ENCODE assay signal across 9 mouse cellular contexts in genomic region chr17:32702826-32703225, GRCm38 (mm10). TPM values are rescaled to one million over a fixed set of nuclear protein-coding genes. Genes with fewer than 3 reads are reported as not detected.
A peak's percentile ranks its signal among the peaks of the same experiment; 100 is the strongest.
DNase-seq lines count a peak whose midpoint lies in the region; ATAC-seq and TF ChIP-seq lines count a peak whose summit lies in the region.
"Had no signal": no experiment of that assay in that cellular context is flagged by ENCODE, and none has a peak within 500 bp of the region (broad histone marks: within the 10 kb centered on the region; RNA-seq: fewer than 3 reads in every experiment).

No protein-coding gene starts in this region.

- H3K27me3 ChIP-seq in liver, embryonic 12.5 days (replicated peaks) = no peaks in the 10 kb centered on the region
- H3K27me3 ChIP-seq in intestine, postnatal 0 days (replicated peaks; ENCODE audit: control insufficient read depth, insufficient read depth, low read length) = no peaks in the 10 kb centered on the region
- no peaks in the 10 kb centered on the region for H3K27me3 ChIP-seq in lung, embryonic 16.5 days (ENCODE audit: control insufficient read depth, insufficient read depth, low read depth, low read length)

- no peaks in the 10 kb centered on the region for H3K9me3 ChIP-seq in liver, embryonic 12.5 days (replicated peaks)
- H3K9me3 ChIP-seq in intestine, postnatal 0 days (ENCODE audit: control insufficient read depth) = 0 out of 2 replicates have a peak, but pooled peaks cover 4% of the 10 kb centered on the region
- H3K9me3 ChIP-seq in lung, embryonic 16.5 days (ENCODE audit: control insufficient read depth, low read length) = peaks cover 11% of the 10 kb centered on the region; the same call in 1 of the 2 replicates

- ATAC-seq in liver, embryonic 12.5 days = no peak
- ATAC-seq in intestine, postnatal 0 days = peak; percentile 95
- 0 out of 2 replicates have a peak, but pooled peaks have one; percentile 31 for ATAC-seq in lung, embryonic 16.5 days (ENCODE audit: low read depth)

- peak; percentile 21 for DNase-seq in adrenal gland, postnatal 14 days
- no peak for DNase-seq in adrenal gland, adult (ENCODE audit: inconsistent age in 2 of 2, low spot score in 1 of 2)
- peak; percentile 11 for DNase-seq in liver
- DNase-seq in testis, postnatal 14 days (ENCODE audit: low spot score) = peak; percentile 44
- no peak for DNase-seq in frontal cortex, postnatal 10 days (ENCODE audit: low spot score in 2 of 2)

- WGBS in liver, embryonic 12.5 days (ENCODE audit: insufficient replicate concordance) = 29% methylated on average over 22 of the region's 22 CpGs
- 24% methylated on average over 22 of the region's 22 CpGs for WGBS in intestine, postnatal 0 days
- WGBS in lung, embryonic 16.5 days = 41% methylated on average over 22 of the region's 22 CpGs

- no peaks in the 10 kb centered on the region for H3K4me1 ChIP-seq in liver, embryonic 12.5 days
- H3K4me1 ChIP-seq in intestine, postnatal 0 days (replicated peaks; ENCODE audit: control insufficient read depth, insufficient read depth, low read length) = no peaks in the 10 kb centered on the region
- no peaks in the 10 kb centered on the region for H3K4me1 ChIP-seq in lung, embryonic 16.5 days (replicated peaks; ENCODE audit: control insufficient read depth, insufficient read depth, low read length)

- no peak overlapping the region for H3K27ac ChIP-seq in liver, embryonic 12.5 days
- no peak overlapping the region for H3K27ac ChIP-seq in intestine, postnatal 0 days (ENCODE audit: low read depth, low read length)
- H3K27ac ChIP-seq in lung, embryonic 16.5 days (ENCODE audit: low read length) = no peak overlapping the region

- H3K36me3 ChIP-seq in liver, embryonic 12.5 days = peaks cover 7% of the 10 kb centered on the region; the same call in 1 of the 2 replicates
- H3K36me3 ChIP-seq in intestine, postnatal 0 days (ENCODE audit: control insufficient read depth, insufficient read depth) = no peaks in the 10 kb centered on the region
- no peaks in the 10 kb centered on the region for H3K36me3 ChIP-seq in lung, embryonic 16.5 days (ENCODE audit: control insufficient read depth, insufficient read depth, low read length)

- peak; percentile 72 for TF ChIP-seq CTCF in intestine, postnatal 0 days (IDR thresholded peaks at IDR 0.05; ENCODE audit: low read depth)

- H3K4me2 ChIP-seq in liver, embryonic 12.5 days = no peak overlapping the region
- H3K4me2 ChIP-seq in intestine, postnatal 0 days (replicated peaks; ENCODE audit: low read depth) = peak overlapping the region; percentile 56
- peak overlapping the region; percentile 34 for H3K4me2 ChIP-seq in lung, embryonic 16.5 days (ENCODE audit: low read depth, low read length)

- no peak overlapping the region for H3K9ac ChIP-seq in liver, embryonic 12.5 days
- H3K9ac ChIP-seq in intestine, postnatal 0 days (ENCODE audit: low read depth, low read length) = no peak overlapping the region
- no peak overlapping the region for H3K9ac ChIP-seq in lung, embryonic 16.5 days (ENCODE audit: low read length)

- no peak overlapping the region for H3K4me3 ChIP-seq in liver, embryonic 12.5 days
- H3K4me3 ChIP-seq in intestine, postnatal 0 days (ENCODE audit: low read depth, low read length) = 0 out of 2 replicates have a peak overlapping the region, but pooled peaks have one; percentile 2
- peak overlapping the region; percentile 18; the same call in 1 of the 2 replicates for H3K4me3 ChIP-seq in lung, embryonic 16.5 days (ENCODE audit: low read length)

RNA-seq across cellular contexts. Expression of gene Cyp4f15, which starts 17.4 kb away (rescaled TPM):
- 2.1 and 15.6 TPM in 2 replicates for total RNA-seq in adrenal gland, postnatal 14 days (2021)
- polyA plus RNA-seq in liver, embryonic 12.5 days (2016; fragmentation: Nextera tagmentation; extraction: Ambion mirVana) = 2.3 and 2.7 TPM in 2 replicates
- polyA plus RNA-seq in intestine, postnatal 0 days (2015; fragmentation: Nextera tagmentation; extraction: Ambion mirVana) = not detected in 2 replicates
- polyA plus RNA-seq in lung, embryonic 16.5 days (2015; fragmentation: Nextera tagmentation; extraction: Ambion mirVana) = not detected in 2 replicates

RNA-seq across cellular contexts. Expression of gene Cyp4f40, which starts 44.1 kb away (rescaled TPM):
- not detected in 2 replicates for total RNA-seq in adrenal gland, postnatal 14 days (2021)
- polyA plus RNA-seq in liver, embryonic 12.5 days (2016; fragmentation: Nextera tagmentation; extraction: Ambion mirVana) = not detected in 2 replicates
- polyA plus RNA-seq in intestine, postnatal 0 days (2015; fragmentation: Nextera tagmentation; extraction: Ambion mirVana) = 3.2 and 3.7 TPM in 2 replicates
- 0.21 TPM in 1 of 2 replicates, not detected in the other for polyA plus RNA-seq in lung, embryonic 16.5 days (2015; fragmentation: Nextera tagmentation; extraction: Ambion mirVana)
- polyA plus RNA-seq: neural tube, embryonic 11.5 days had no signal

Comparison
In these comparisons a context has a peak if more than half of its experiments do, and no peak if none do; other contexts are left out.
1. DNase-seq: peak in adrenal gland, postnatal 14 days (single experiment), liver (single experiment) and testis, postnatal 14 days (single experiment); none in adrenal gland, adult (0 of 2) and frontal cortex, postnatal 10 days (0 of 2).